Mouse (Mus musculus): ENCODE measurements at regions not wholly inside any gene's neighbourhood (a gene's known extent, or its start where the extent isn't known, plus 50 kb on each side); places are given as distances from the start of the nearest gene placed in this dataset.

GRCm38 (mm10) chr1:71955331-71955730, 256.8 kb downstream of the Mreg start:
- Histone ChIP-seq H3K4me3 (ENCODE audit: low read depth, low read length) (no peak overlapping the region), H3K27ac (ENCODE audit: low read length) (no peak overlapping the region), H3K9me3 (replicated peaks; ENCODE audit: control insufficient read depth, low read length, poor library complexity, severe bottlenecking) (no peaks in the 10 kb centered on the region), H3K4me1 (ENCODE audit: control insufficient read depth, insufficient read depth, low read length) (no peaks in the 10 kb centered on the region), H3K36me3 (ENCODE audit: control insufficient read depth, insufficient read depth, low read length) (no peaks in the 10 kb centered on the region), H3K9ac (ENCODE audit: low read depth, low read length) (no peak overlapping the region), H3K27me3 (ENCODE audit: control insufficient read depth, insufficient read depth, low read depth, low read length) (no peaks in the 10 kb centered on the region), H3K4me2 (ENCODE audit: low read length) (no peak overlapping the region)
- no peak for ATAC-seq

GRCm38 (mm10) chr1:71953292-71953691, 258.8 kb downstream of the Mreg start:
- H3K36me3 ChIP-seq (ENCODE audit: control insufficient read depth, insufficient read depth, low read length) = no peaks in the 10 kb centered on the region
- no peak overlapping the region for H3K27ac ChIP-seq (ENCODE audit: low read length)
- WGBS = 80% methylated on average over 6 of the region's 6 CpGs
- no peak overlapping the region for H3K9ac ChIP-seq (ENCODE audit: low read depth, low read length)
- ATAC-seq = no peak
- H3K4me3 ChIP-seq (ENCODE audit: low read depth, low read length) = no peak overlapping the region
- no peaks in the 10 kb centered on the region for H3K9me3 ChIP-seq (replicated peaks; ENCODE audit: control insufficient read depth, low read length, poor library complexity, severe bottlenecking)
- no peaks in the 10 kb centered on the region for H3K27me3 ChIP-seq (ENCODE audit: control insufficient read depth, insufficient read depth, low read depth, low read length)
- H3K4me1 ChIP-seq (ENCODE audit: control insufficient read depth, insufficient read depth, low read length) = no peaks in the 10 kb centered on the region
- no peak overlapping the region for H3K4me2 ChIP-seq (ENCODE audit: low read length)

GRCm38 (mm10) chr1:71949549-71949948, 262.6 kb downstream of the Mreg start:
- 87% methylated on average over 7 of the region's 7 CpGs for WGBS
- H3K36me3 ChIP-seq (ENCODE audit: control insufficient read depth, insufficient read depth, low read length) = no peaks in the 10 kb centered on the region
- no peak overlapping the region for H3K9ac ChIP-seq (ENCODE audit: low read depth, low read length)
- no peak overlapping the region for H3K27ac ChIP-seq (ENCODE audit: low read length)
- no peaks in the 10 kb centered on the region for H3K4me1 ChIP-seq (ENCODE audit: control insufficient read depth, insufficient read depth, low read length)
- H3K27me3 ChIP-seq (ENCODE audit: control insufficient read depth, insufficient read depth, low read depth, low read length) = no peaks in the 10 kb centered on the region
- no peak overlapping the region for H3K4me3 ChIP-seq (ENCODE audit: low read depth, low read length)
- no peak for ATAC-seq
- no peaks in the 10 kb centered on the region for H3K9me3 ChIP-seq (replicated peaks; ENCODE audit: control insufficient read depth, low read length, poor library complexity, severe bottlenecking)
- H3K4me2 ChIP-seq (ENCODE audit: low read length) = no peak overlapping the region

- no peak overlapping the region for H3K4me3 ChIP-seq (ENCODE audit: low read depth, low read length)
- H3K9ac ChIP-seq (ENCODE audit: low read depth, low read length) = no peak overlapping the region
- no peaks in the 10 kb centered on the region for H3K36me3 ChIP-seq (ENCODE audit: control insufficient read depth, insufficient read depth, low read length)
- H3K4me1 ChIP-seq (ENCODE audit: control insufficient read depth, insufficient read depth, low read length) = no peaks in the 10 kb centered on the region
- no peak for ATAC-seq
- no peak overlapping the region for H3K4me2 ChIP-seq (ENCODE audit: low read length)
- WGBS = 96% methylated on average over 4 of the region's 4 CpGs
- H3K9me3 ChIP-seq (replicated peaks; ENCODE audit: control insufficient read depth, low read length, poor library complexity, severe bottlenecking) = no peaks in the 10 kb centered on the region
- H3K27me3 ChIP-seq (ENCODE audit: control insufficient read depth, insufficient read depth, low read depth, low read length) = no peaks in the 10 kb centered on the region
- H3K27ac ChIP-seq (ENCODE audit: low read length) = no peak overlapping the region
Measured at GRCm38 (mm10) chr1:71948686-71949085, 263.4 kb downstream of the Mreg start.

GRCm38 (mm10) chr1:71947506-71947905, 264.6 kb downstream of the Mreg start:
- Histone ChIP-seq H3K27ac (ENCODE audit: low read length) (no peak overlapping the region), H3K4me3 (ENCODE audit: low read depth, low read length) (no peak overlapping the region), H3K4me2 (ENCODE audit: low read length) (no peak overlapping the region), H3K27me3 (ENCODE audit: control insufficient read depth, insufficient read depth, low read depth, low read length) (no peaks in the 10 kb centered on the region), H3K4me1 (ENCODE audit: control insufficient read depth, insufficient read depth, low read length) (no peaks in the 10 kb centered on the region), H3K36me3 (ENCODE audit: control insufficient read depth, insufficient read depth, low read length) (no peaks in the 10 kb centered on the region), H3K9ac (ENCODE audit: low read depth, low read length) (no peak overlapping the region), H3K9me3 (replicated peaks; ENCODE audit: control insufficient read depth, low read length, poor library complexity, severe bottlenecking) (no peaks in the 10 kb centered on the region)
- no peak for ATAC-seq
- 93% methylated on average over 2 of the region's 2 CpGs for WGBS

GRCm38 (mm10) chr1:71946911-71947310, 265.2 kb downstream of the Mreg start:
- H3K27ac ChIP-seq (ENCODE audit: low read length) = no peak overlapping the region
- no peaks in the 10 kb centered on the region for H3K9me3 ChIP-seq (replicated peaks; ENCODE audit: control insufficient read depth, low read length, poor library complexity, severe bottlenecking)
- no peak for ATAC-seq
- H3K27me3 ChIP-seq (ENCODE audit: control insufficient read depth, insufficient read depth, low read depth, low read length) = no peaks in the 10 kb centered on the region
- H3K4me3 ChIP-seq (ENCODE audit: low read depth, low read length) = no peak overlapping the region
- no peak overlapping the region for H3K9ac ChIP-seq (ENCODE audit: low read depth, low read length)
- H3K4me1 ChIP-seq (ENCODE audit: control insufficient read depth, insufficient read depth, low read length) = no peaks in the 10 kb centered on the region
- WGBS = 80% methylated on average over 2 of the region's 2 CpGs
- no peak overlapping the region for H3K4me2 ChIP-seq (ENCODE audit: low read length)
- no peaks in the 10 kb centered on the region for H3K36me3 ChIP-seq (ENCODE audit: control insufficient read depth, insufficient read depth, low read length)

GRCm38 (mm10) chr1:71945070-71945469, 267.0 kb downstream of the Mreg start:
- WGBS = 91% methylated on average over 6 of the region's 6 CpGs
- H3K27ac ChIP-seq (ENCODE audit: low read length) = no peak overlapping the region
- no peak overlapping the region for H3K4me2 ChIP-seq (ENCODE audit: low read length)
- H3K9ac ChIP-seq (ENCODE audit: low read depth, low read length) = no peak overlapping the region
- H3K9me3 ChIP-seq (replicated peaks; ENCODE audit: control insufficient read depth, low read length, poor library complexity, severe bottlenecking) = no peaks in the 10 kb centered on the region
- no peak overlapping the region for H3K4me3 ChIP-seq (ENCODE audit: low read depth, low read length)
- no peak for ATAC-seq
- no peaks in the 10 kb centered on the region for H3K4me1 ChIP-seq (ENCODE audit: control insufficient read depth, insufficient read depth, low read length)
- no peaks in the 10 kb centered on the region for H3K36me3 ChIP-seq (ENCODE audit: control insufficient read depth, insufficient read depth, low read length)
- no peaks in the 10 kb centered on the region for H3K27me3 ChIP-seq (ENCODE audit: control insufficient read depth, insufficient read depth, low read depth, low read length)

- no peak overlapping the region for H3K9ac ChIP-seq (ENCODE audit: low read depth, low read length)
- no peaks in the 10 kb centered on the region for H3K9me3 ChIP-seq (replicated peaks; ENCODE audit: control insufficient read depth, low read length, poor library complexity, severe bottlenecking)
- no peak overlapping the region for H3K27ac ChIP-seq (ENCODE audit: low read length)
- ATAC-seq = no peak
- no peak overlapping the region for H3K4me3 ChIP-seq (ENCODE audit: low read depth, low read length)
- WGBS = 84% methylated on average over 3 of the region's 3 CpGs
- H3K4me2 ChIP-seq (ENCODE audit: low read length) = no peak overlapping the region
- H3K36me3 ChIP-seq (ENCODE audit: control insufficient read depth, insufficient read depth, low read length) = no peaks in the 10 kb centered on the region
- no peaks in the 10 kb centered on the region for H3K4me1 ChIP-seq (ENCODE audit: control insufficient read depth, insufficient read depth, low read length)
- no peaks in the 10 kb centered on the region for H3K27me3 ChIP-seq (ENCODE audit: control insufficient read depth, insufficient read depth, low read depth, low read length)
Measured at GRCm38 (mm10) chr1:71944531-71944930, 267.6 kb downstream of the Mreg start.

- Histone ChIP-seq H3K36me3 (ENCODE audit: control insufficient read depth, insufficient read depth, low read length) (no peaks in the 10 kb centered on the region), H3K4me2 (ENCODE audit: low read length) (no peak overlapping the region), H3K27me3 (ENCODE audit: control insufficient read depth, insufficient read depth, low read depth, low read length) (no peaks in the 10 kb centered on the region), H3K4me3 (ENCODE audit: low read depth, low read length) (no peak overlapping the region), H3K27ac (ENCODE audit: low read length) (no peak overlapping the region), H3K4me1 (ENCODE audit: control insufficient read depth, insufficient read depth, low read length) (no peaks in the 10 kb centered on the region), H3K9ac (ENCODE audit: low read depth, low read length) (no peak overlapping the region), H3K9me3 (replicated peaks; ENCODE audit: control insufficient read depth, low read length, poor library complexity, severe bottlenecking) (no peaks in the 10 kb centered on the region)
- ATAC-seq = no peak
Measured at GRCm38 (mm10) chr1:71942145-71942544, 270.0 kb downstream of the Mreg start.

GRCm38 (mm10) chr1:71941688-71942087, 270.4 kb downstream of the Mreg start:
- WGBS = 48% methylated on average over 4 of the region's 4 CpGs
- H3K27me3 ChIP-seq (ENCODE audit: control insufficient read depth, insufficient read depth, low read depth, low read length) = no peaks in the 10 kb centered on the region
- ATAC-seq = no peak

More at GRCm38 (mm10) chr1:71941688-71942087, 270.4 kb downstream of the Mreg start:
- H3K27ac ChIP-seq (ENCODE audit: low read length) = no peak overlapping the region
- H3K9me3 ChIP-seq (replicated peaks; ENCODE audit: control insufficient read depth, low read length, poor library complexity, severe bottlenecking) = no peaks in the 10 kb centered on the region
- H3K4me3 ChIP-seq (ENCODE audit: low read depth, low read length) = no peak overlapping the region
- no peaks in the 10 kb centered on the region for H3K4me1 ChIP-seq (ENCODE audit: control insufficient read depth, insufficient read depth, low read length)
- no peak overlapping the region for H3K9ac ChIP-seq (ENCODE audit: low read depth, low read length)
- H3K4me2 ChIP-seq (ENCODE audit: low read length) = no peak overlapping the region
- H3K36me3 ChIP-seq (ENCODE audit: control insufficient read depth, insufficient read depth, low read length) = no peaks in the 10 kb centered on the region
